Mouse (Mus musculus): ENCODE data around the gene Clec18a.
"Not testable (repeated sequence)": the region's sequence is repeated elsewhere in the genome, so short reads cannot be mapped to it uniquely, and the experiment has no call there.

The Clec18a gene

DNA sequence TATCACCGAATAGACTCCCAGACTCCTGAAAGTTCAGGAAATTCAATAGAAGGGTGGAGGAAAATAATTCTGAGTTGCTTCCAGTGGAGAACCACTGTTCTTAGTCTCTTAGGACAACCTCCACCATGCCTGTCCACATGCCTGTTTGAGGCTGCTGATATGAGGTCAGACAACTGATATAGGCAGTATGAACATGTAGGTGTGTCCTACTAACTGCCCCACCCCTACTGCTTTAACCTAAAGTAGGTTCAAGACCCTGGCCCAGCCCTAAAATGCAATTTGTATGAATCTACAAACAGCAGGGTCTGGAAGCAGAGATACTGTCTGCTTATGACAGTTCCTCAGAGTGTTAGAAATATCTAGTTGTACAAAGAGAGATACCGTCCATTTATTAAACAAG lies 36.6 kb downstream of the Clec18a start:
- DNase-seq: no peak

- no peak for DNase-seq
Measured at GRCm38 (mm10) chr8:111055031-111055634, 37.1 kb downstream of the Clec18a start.

GRCm38 (mm10) chr8:111053827-111054518 lies 38.3 kb downstream of the Clec18a start:
- no peak for DNase-seq

- DNase-seq: no peak
Measured at GRCm38 (mm10) chr8:111049106-111049505, 43.1 kb downstream of the Clec18a start.

GRCm38 (mm10) chr8:111048694-111049093 lies 43.5 kb downstream of the Clec18a start:
- peak; percentile 53 for DNase-seq

DNA sequence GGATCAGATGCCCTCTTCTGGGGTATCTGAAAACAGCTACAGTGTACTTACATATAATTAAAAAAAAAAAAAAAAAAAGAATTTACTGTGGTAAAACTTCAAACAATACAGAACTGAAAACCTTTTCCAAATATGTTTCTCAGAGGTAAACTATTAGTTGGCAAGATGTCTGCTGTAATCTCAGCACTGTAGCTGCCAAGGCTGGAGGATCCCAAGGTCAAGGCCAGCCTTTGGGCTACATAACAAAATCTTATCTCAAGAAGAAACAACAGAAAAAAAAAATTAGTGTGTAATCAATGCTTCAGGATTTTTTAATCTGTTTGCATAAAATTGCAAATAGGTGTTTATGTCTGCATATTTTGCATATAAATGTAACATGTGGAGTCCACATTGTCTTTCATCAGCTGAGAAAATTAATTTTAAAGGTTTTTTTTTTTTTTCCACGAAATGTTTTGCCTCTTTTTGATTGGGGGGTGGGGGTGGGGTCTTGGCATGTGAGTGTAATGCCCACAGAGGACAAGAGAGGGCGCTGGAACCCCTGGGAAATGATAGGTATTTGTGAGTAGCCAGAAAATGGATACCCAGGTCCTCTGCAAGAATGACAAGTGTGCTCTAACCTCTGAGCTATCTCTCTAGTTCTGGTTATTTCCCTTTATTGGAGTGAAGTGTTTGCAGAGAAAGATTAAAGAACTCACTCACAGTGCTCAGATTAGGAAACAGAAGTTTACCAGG lies 48.1 kb downstream of the Clec18a start:
- DNase-seq: peak; percentile 39

- DNase-seq: no peak
Measured at GRCm38 (mm10) chr8:111042546-111042945, 49.7 kb downstream of the Clec18a start.

GRCm38 (mm10) chr8:111036591-111036990 lies 55.6 kb downstream of the Clec18a start:
- DNase-seq: no peak

- DNase-seq: peak; percentile 66
Measured at GRCm38 (mm10) chr8:111034276-111034675, 58.0 kb downstream of the Clec18a start.

DNA sequence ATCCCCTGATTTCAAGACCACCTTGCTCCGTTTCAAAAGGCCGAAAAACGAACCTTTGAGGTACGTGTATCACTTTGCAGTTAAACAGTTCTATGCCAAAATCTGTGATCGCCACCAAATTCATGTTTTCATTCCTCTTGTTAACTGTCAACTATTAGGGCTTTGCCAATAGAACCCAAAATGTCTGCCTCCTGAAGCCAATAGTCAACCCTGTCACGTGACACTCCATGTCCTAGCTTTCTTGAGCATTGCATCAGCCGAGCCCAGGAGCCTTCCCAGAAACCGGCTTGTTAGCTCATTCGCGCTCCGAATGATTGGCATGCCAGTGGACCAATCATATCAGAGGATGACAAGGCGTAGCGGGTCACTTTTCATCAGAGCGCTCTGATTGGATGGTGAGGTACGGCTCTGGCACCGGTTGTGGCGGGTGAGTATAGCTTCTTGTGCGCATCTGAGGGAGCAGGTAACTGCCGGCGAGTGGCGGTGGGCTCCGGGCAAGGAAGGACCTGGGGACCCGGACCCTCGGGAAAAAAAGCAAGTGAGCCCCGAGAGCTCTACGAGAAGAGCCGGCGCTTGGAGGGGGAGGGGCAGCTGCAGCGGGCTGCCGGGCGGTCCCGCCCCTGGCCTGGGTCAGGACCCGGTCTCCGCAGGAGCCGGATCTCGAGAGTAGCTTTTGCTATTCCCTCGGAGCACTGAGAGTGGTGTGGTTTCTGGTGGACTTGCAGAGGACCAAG lies 58.6 kb downstream of the Clec18a start:
- peak; percentile 89 for DNase-seq

DNA sequence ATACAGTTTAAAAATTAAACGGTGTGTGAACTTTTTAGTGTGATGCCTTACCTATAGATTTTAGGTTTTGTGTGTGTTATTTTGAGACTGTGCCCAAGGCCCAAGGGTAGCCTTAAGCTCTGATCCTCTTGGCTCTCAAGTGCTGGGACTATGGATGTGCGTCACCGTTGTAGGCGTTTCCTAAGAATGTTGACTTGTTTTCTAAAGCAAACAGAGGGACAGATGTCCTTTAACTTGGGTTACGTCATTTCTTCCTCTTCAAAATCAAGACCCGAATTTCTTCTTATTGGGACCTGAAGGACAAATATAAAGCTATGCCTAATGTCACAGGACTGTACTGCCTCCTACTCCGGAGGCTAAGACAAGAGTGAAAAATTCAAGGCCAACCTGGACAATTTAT lies 59.3 kb downstream of the Clec18a start, which contains the start of gene Aars:
Gene Aars (plus strand): TSS at position 229 of the 400 bp plus-strand sequence.
- DNase-seq: no peak

DNA sequence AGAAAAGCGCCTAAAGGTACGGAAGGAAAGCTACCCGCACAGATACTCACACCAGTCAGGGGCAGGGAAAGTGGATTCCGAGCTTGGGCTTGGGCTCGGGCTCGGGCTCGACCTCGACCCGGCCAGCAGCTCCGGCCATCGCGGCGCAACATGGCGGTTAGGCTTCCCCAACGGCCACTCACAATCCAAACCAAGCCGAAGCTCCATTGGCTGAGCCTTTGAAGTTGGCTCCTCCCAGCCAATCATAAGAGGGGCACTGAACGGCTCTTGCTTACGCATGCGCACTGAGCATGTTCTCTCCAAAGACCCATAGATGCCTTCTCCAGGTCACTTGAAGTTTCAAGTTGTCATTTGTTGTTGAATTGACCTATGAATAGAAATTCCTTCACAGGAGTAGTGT lies 60.7 kb downstream of the Clec18a start, which contains the start of gene Ddx19b:
Gene Ddx19b (minus strand): TSS at position 180 of the 400 bp plus-strand sequence.
- no peak for DNase-seq

DNA sequence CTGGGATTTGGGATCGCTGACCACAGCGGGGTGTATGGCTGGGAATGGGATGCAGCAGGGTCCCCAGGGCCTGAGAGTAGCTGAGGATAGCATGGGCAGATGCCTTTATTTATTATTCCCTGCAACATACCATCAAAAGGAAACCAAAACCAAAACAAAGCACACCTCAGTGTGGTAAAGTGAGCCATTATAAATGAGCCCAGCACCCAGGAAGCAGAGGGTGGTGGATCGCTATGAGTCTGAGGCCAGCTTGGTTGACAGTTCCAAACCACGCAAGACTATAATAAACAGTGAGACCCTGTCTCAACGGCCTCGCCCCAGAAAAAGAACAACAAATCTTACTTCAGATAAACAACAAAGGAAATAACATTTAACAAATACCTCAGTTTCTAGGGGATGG lies 62.2 kb downstream of the Clec18a start:
- DNase-seq: no peak

GRCm38 (mm10) chr8:111029589-111029988 lies 62.6 kb downstream of the Clec18a start:
- no peak for DNase-seq

GRCm38 (mm10) chr8:111027391-111027937 lies 64.8 kb downstream of the Clec18a start:
- DNase-seq: peak; percentile 83

DNA sequence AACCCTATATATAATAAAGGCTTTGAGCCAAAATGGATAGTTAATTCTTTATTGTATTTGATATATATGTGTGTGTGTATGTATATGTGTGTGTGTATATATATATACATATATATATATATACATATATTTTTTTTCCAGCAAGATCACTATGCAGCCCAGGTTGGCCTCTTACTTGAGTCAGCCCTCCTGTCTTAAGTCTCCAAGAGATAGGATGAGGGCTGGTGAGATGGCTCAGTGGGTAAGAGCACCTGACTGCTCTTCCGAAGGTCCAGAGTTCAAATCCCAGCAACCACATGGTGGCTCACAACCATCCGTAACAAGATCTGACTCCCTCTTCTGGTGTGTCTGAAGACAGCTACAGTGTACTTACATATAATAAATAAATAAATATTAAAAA lies 65.6 kb downstream of the Clec18a start:
- DNase-seq: not testable (repeated sequence)

DNA sequence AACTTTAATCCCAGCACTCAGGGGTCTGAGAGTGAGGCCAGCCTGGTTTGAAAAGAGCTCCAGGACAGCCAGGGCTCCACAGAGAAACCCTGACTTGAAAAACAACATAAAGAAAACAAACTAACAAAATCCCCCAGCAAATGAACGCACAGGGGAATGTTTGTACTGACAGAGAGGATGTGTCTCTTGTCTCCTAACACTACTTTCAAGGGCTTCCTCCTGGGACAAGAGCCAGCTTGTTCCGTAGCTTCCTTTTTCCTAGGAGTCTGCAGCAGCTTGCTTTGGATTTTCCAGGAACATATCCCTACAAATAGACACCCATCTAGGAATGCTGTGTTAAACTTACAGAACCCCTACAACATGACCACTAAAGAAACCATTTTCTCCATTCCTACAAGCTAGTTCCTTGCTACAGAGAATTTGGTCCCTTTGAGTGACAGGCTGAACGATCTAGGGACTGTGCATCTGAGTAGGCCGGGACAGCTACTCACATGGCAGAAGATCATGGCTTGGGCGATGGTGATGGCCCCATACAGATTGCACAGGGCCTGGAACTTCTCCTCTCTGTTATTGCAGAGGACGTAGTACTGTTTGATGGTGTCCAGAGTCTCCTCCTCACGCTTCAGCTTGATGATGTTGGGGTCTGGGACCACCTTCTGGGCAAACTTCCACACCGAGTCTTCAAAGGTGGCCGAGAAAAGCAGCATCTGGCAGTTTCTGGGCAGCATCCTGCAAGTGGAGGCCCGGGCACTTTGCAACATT lies 81.8 kb downstream of the Clec18a start:
- DNase-seq: not testable (repeated sequence)

Data from thymus, postnatal 4 days (tissue).